Mouse (Mus musculus): ENCODE data around the gene Atg14.
"Not testable (repeated sequence)": the region's sequence is repeated elsewhere in the genome, so short reads cannot be mapped to it uniquely, and the experiment has no call there.

The Atg14 gene

GRCm38 (mm10) chr14:47570549-47570948 lies at the start of gene Atg14:
Gene Atg14 (minus strand): TSS chr14:47570649.
- not testable (repeated sequence) for DNase-seq

GRCm38 (mm10) chr14:47618891-47619290 lies 48.4 kb upstream of the Atg14 start:
- DNase-seq: no peak

GRCm38 (mm10) chr14:47613254-47613653 lies 42.8 kb upstream of the Atg14 start:
- DNase-seq: no peak

- DNase-seq: peak; percentile 70
These were observed 27.5 kb upstream of the Atg14 start for GRCm38 (mm10) chr14:47597942-47598388.

GRCm38 (mm10) chr14:47594426-47595103 lies 24.1 kb upstream of the Atg14 start:
- DNase-seq: no peak

- DNase-seq: peak; percentile 30
These were observed 20.0 kb upstream of the Atg14 start for GRCm38 (mm10) chr14:47590391-47590975.

- DNase-seq: no peak
These were observed 19.0 kb upstream of the Atg14 start for GRCm38 (mm10) chr14:47589444-47589843.

- DNase-seq: no peak
These were observed 13.9 kb upstream of the Atg14 start for GRCm38 (mm10) chr14:47584346-47584745.

- DNase-seq: no peak
These were observed 11.2 kb upstream of the Atg14 start for GRCm38 (mm10) chr14:47581681-47582080.

GRCm38 (mm10) chr14:47581280-47581679 lies 10.8 kb upstream of the Atg14 start:
- no peak for DNase-seq

GRCm38 (mm10) chr14:47578086-47578485 lies 7.6 kb upstream of the Atg14 start:
- no peak for DNase-seq

- no peak for DNase-seq
These were observed 6.2 kb upstream of the Atg14 start for GRCm38 (mm10) chr14:47576687-47577086.

- DNase-seq: no peak
These were observed 4.3 kb upstream of the Atg14 start for GRCm38 (mm10) chr14:47574721-47575120.

GRCm38 (mm10) chr14:47572707-47573106 lies 2.3 kb upstream of the Atg14 start:
- DNase-seq: no peak

- DNase-seq: peak; percentile 96
These were observed 2.3 kb downstream of the Atg14 start for GRCm38 (mm10) chr14:47567962-47568652.

- no peak for DNase-seq
These were observed 7.3 kb downstream of the Atg14 start for GRCm38 (mm10) chr14:47563106-47563505.

- DNase-seq: no peak
These were observed 7.9 kb downstream of the Atg14 start for GRCm38 (mm10) chr14:47562530-47562929.

GRCm38 (mm10) chr14:47560714-47561113 lies 9.7 kb downstream of the Atg14 start:
- DNase-seq: no peak

- DNase-seq: no peak
These were observed 15.2 kb downstream of the Atg14 start for GRCm38 (mm10) chr14:47555225-47555624.

- DNase-seq: no peak
These were observed 16.2 kb downstream of the Atg14 start for GRCm38 (mm10) chr14:47554236-47554635.

- DNase-seq: no peak
These were observed 17.1 kb downstream of the Atg14 start for GRCm38 (mm10) chr14:47553380-47553779.

GRCm38 (mm10) chr14:47551668-47552067 lies 18.8 kb downstream of the Atg14 start:
- DNase-seq: no peak

- DNase-seq: no peak
These were observed 25.6 kb downstream of the Atg14 start for GRCm38 (mm10) chr14:47544877-47545276.

GRCm38 (mm10) chr14:47544286-47544685 lies 26.2 kb downstream of the Atg14 start:
- no peak for DNase-seq

All from right cerebral cortex, adult 18-20 months (tissue).